Mouse (Mus musculus) olfactory bulb, adult 2 months (tissue): ENCODE results near the gene Ufc1.

Experiments used
- CTCF ChIP-seq: fragments of 200-500 bp; IDR thresholded peaks from 2 replicates; pipeline ENCODE4 v1.5.1; 2012; ENCODE audit warnings: low read depth, mild to moderate bottlenecking, low read length, moderate library complexity; ENCODE audit not compliant: insufficient read depth
- POLR2A ChIP-seq: fragments of 200-500 bp; IDR thresholded peaks from 2 replicates; pipeline ENCODE4 v1.6.1; 2012; ENCODE audit warnings: mild to moderate bottlenecking, low read depth, low read length, moderate library complexity; ENCODE audit not compliant: insufficient read depth

GRCm38 (mm10) chr1:171286517-171286916 is 8.3 kb downstream of the Ufc1 start:
- TF ChIP-seq POLR2A (no peak), CTCF (no peak)
